Mouse (Mus musculus): ENCODE measurements around the gene Olfr1198. TPM values are rescaled to one million over a fixed set of nuclear protein-coding genes. Genes with fewer than 3 reads are reported as not detected.

Olfr1198 gene
- not detected in 2 replicates for polyA plus RNA-seq (2014; fragmentation: Nextera tagmentation; extraction: Ambion mirVana)

GRCm38 (mm10) chr2:88751270-88751669, at the start of gene Olfr1198:
Olfr1198 (minus strand) TSS chr2:88751370.
- WGBS: 92% methylated on average over 2 of the region's 2 CpGs
- no peak for ATAC-seq (ENCODE audit: low FRiP score, low TSS enrichment)
- Histone ChIP-seq H3K9me3 (ENCODE audit: control insufficient read depth, low read length) (no peaks in the 10 kb centered on the region), H3K4me3 (ENCODE audit: low read length) (no peak within 1 kb of the TSS), H3K4me2 (replicated peaks; ENCODE audit: low read depth, low read length) (no peak within 1 kb of the TSS), H3K9ac (ENCODE audit: low read depth, low read length) (no peak within 1 kb of the TSS), H3K4me1 (ENCODE audit: control insufficient read depth, insufficient read depth, low read length) (no peaks in the 10 kb centered on the region), H3K27me3 (ENCODE audit: control insufficient read depth, insufficient read depth, low read length) (no peaks in the 10 kb centered on the region), H3K27ac (ENCODE audit: low read depth, low read length) (no peak within 1 kb of the TSS), H3K36me3 (ENCODE audit: control insufficient read depth, insufficient read depth, low read length) (no peaks in the 10 kb centered on the region)

- Histone ChIP-seq H3K27ac (ENCODE audit: low read depth, low read length) (no peak within 1 kb of the TSS), H3K27me3 (ENCODE audit: control insufficient read depth, insufficient read depth, low read length) (no peaks in the 10 kb centered on the region), H3K9me3 (ENCODE audit: control insufficient read depth, low read length) (no peaks in the 10 kb centered on the region), H3K9ac (ENCODE audit: low read depth, low read length) (no peak within 1 kb of the TSS), H3K36me3 (ENCODE audit: control insufficient read depth, insufficient read depth, low read length) (no peaks in the 10 kb centered on the region), H3K4me2 (replicated peaks; ENCODE audit: low read depth, low read length) (no peak within 1 kb of the TSS), H3K4me3 (ENCODE audit: low read length) (no peak within 1 kb of the TSS), H3K4me1 (ENCODE audit: control insufficient read depth, insufficient read depth, low read length) (no peaks in the 10 kb centered on the region)
- no peak for ATAC-seq (ENCODE audit: low FRiP score, low TSS enrichment)
- 85% methylated on average over 6 of the region's 6 CpGs for WGBS
These were observed 41.6 kb upstream of the Olfr1198 start, which contains the start of gene Olfr1201 for GRCm38 (mm10) chr2:88792736-88793135. Olfr1201 (plus strand) TSS chr2:88793036.

- no peak for ATAC-seq (ENCODE audit: low FRiP score, low TSS enrichment)
- no peaks in the 10 kb centered on the region for H3K4me1 ChIP-seq (ENCODE audit: control insufficient read depth, insufficient read depth, low read length)
- H3K27me3 ChIP-seq (ENCODE audit: control insufficient read depth, insufficient read depth, low read length): no peaks in the 10 kb centered on the region
- no peak within 1 kb of the TSS for H3K4me3 ChIP-seq (ENCODE audit: low read length)
- H3K4me2 ChIP-seq (replicated peaks; ENCODE audit: low read depth, low read length): no peak within 1 kb of the TSS
- H3K36me3 ChIP-seq (ENCODE audit: control insufficient read depth, insufficient read depth, low read length): no peaks in the 10 kb centered on the region
- H3K9me3 ChIP-seq (ENCODE audit: control insufficient read depth, low read length): no peaks in the 10 kb centered on the region
- 72% methylated on average over 2 of the region's 2 CpGs for WGBS
- no peak within 1 kb of the TSS for H3K27ac ChIP-seq (ENCODE audit: low read depth, low read length)
- H3K9ac ChIP-seq (ENCODE audit: low read depth, low read length): no peak within 1 kb of the TSS
These were observed 19.2 kb upstream of the Olfr1198 start, which contains the start of gene Olfr1200 for GRCm38 (mm10) chr2:88770388-88770787. Olfr1200 (minus strand) TSS chr2:88770488.

- no peaks in the 10 kb centered on the region for H3K27me3 ChIP-seq (ENCODE audit: control insufficient read depth, insufficient read depth, low read length)
- no peak for ATAC-seq (ENCODE audit: low FRiP score, low TSS enrichment)
- no peak within 1 kb of the TSS for H3K4me3 ChIP-seq (ENCODE audit: low read length)
- H3K4me1 ChIP-seq (ENCODE audit: control insufficient read depth, insufficient read depth, low read length): no peaks in the 10 kb centered on the region
- no peak within 1 kb of the TSS for H3K9ac ChIP-seq (ENCODE audit: low read depth, low read length)
- H3K9me3 ChIP-seq (ENCODE audit: control insufficient read depth, low read length): no peaks in the 10 kb centered on the region
- WGBS: 92% methylated on average over 2 of the region's 2 CpGs
- no peaks in the 10 kb centered on the region for H3K36me3 ChIP-seq (ENCODE audit: control insufficient read depth, insufficient read depth, low read length)
- no peak within 1 kb of the TSS for H3K4me2 ChIP-seq (replicated peaks; ENCODE audit: low read depth, low read length)
- no peak within 1 kb of the TSS for H3K27ac ChIP-seq (ENCODE audit: low read depth, low read length)
These were observed 9.2 kb upstream of the Olfr1198 start, which contains the start of gene Olfr1199 for GRCm38 (mm10) chr2:88760369-88760768. Olfr1199 (minus strand) TSS chr2:88760469.

- H3K27me3 ChIP-seq (ENCODE audit: control insufficient read depth, insufficient read depth, low read length): no peaks in the 10 kb centered on the region
- H3K27ac ChIP-seq (ENCODE audit: low read depth, low read length): no peak overlapping the region
- 85% methylated on average over 3 of the region's 3 CpGs for WGBS
- H3K36me3 ChIP-seq (ENCODE audit: control insufficient read depth, insufficient read depth, low read length): no peaks in the 10 kb centered on the region
- H3K4me2 ChIP-seq (replicated peaks; ENCODE audit: low read depth, low read length): no peak overlapping the region
- H3K4me3 ChIP-seq (ENCODE audit: low read length): no peak overlapping the region
- H3K9me3 ChIP-seq (ENCODE audit: control insufficient read depth, low read length): no peaks in the 10 kb centered on the region
- no peak overlapping the region for H3K9ac ChIP-seq (ENCODE audit: low read depth, low read length)
- ATAC-seq (ENCODE audit: low FRiP score, low TSS enrichment): no peak
- H3K4me1 ChIP-seq (ENCODE audit: control insufficient read depth, insufficient read depth, low read length): no peaks in the 10 kb centered on the region
These were observed 7.8 kb downstream of the Olfr1198 start for GRCm38 (mm10) chr2:88743379-88743778.

GRCm38 (mm10) chr2:88732266-88732665, 18.9 kb downstream of the Olfr1198 start, which contains the start of gene Olfr1197:
Olfr1197 (minus strand) TSS chr2:88732366.
- WGBS: 89% methylated on average over 1 of the region's 1 CpGs
- no peaks in the 10 kb centered on the region for H3K4me1 ChIP-seq (ENCODE audit: control insufficient read depth, insufficient read depth, low read length)
- no peak within 1 kb of the TSS for H3K9ac ChIP-seq (ENCODE audit: low read depth, low read length)

GRCm38 (mm10) chr2:88704497-88704896, 46.7 kb downstream of the Olfr1198 start, which contains the start of gene Olfr1196:
Olfr1196 (minus strand) TSS chr2:88704597.
- no peak within 1 kb of the TSS for H3K4me3 ChIP-seq (ENCODE audit: low read length)
- H3K4me2 ChIP-seq (replicated peaks; ENCODE audit: low read depth, low read length): no peak within 1 kb of the TSS
- no peak for ATAC-seq (ENCODE audit: low FRiP score, low TSS enrichment)
- H3K9ac ChIP-seq (ENCODE audit: low read depth, low read length): no peak within 1 kb of the TSS
- H3K27me3 ChIP-seq (ENCODE audit: control insufficient read depth, insufficient read depth, low read length): no peaks in the 10 kb centered on the region
- H3K4me1 ChIP-seq (ENCODE audit: control insufficient read depth, insufficient read depth, low read length): no peaks in the 10 kb centered on the region
- no peak within 1 kb of the TSS for H3K27ac ChIP-seq (ENCODE audit: low read depth, low read length)
- no peaks in the 10 kb centered on the region for H3K36me3 ChIP-seq (ENCODE audit: control insufficient read depth, insufficient read depth, low read length)
- 89% methylated on average over 2 of the region's 2 CpGs for WGBS
- H3K9me3 ChIP-seq (ENCODE audit: control insufficient read depth, low read length): no peaks in the 10 kb centered on the region

More at GRCm38 (mm10) chr2:88732266-88732665, 18.9 kb downstream of the Olfr1198 start, which contains the start of gene Olfr1197:
- Histone ChIP-seq H3K4me3 (ENCODE audit: low read length) (no peak within 1 kb of the TSS), H3K36me3 (ENCODE audit: control insufficient read depth, insufficient read depth, low read length) (no peaks in the 10 kb centered on the region), H3K4me2 (replicated peaks; ENCODE audit: low read depth, low read length) (no peak within 1 kb of the TSS), H3K9me3 (ENCODE audit: control insufficient read depth, low read length) (no peaks in the 10 kb centered on the region), H3K27me3 (ENCODE audit: control insufficient read depth, insufficient read depth, low read length) (no peaks in the 10 kb centered on the region), H3K27ac (ENCODE audit: low read depth, low read length) (no peak within 1 kb of the TSS)
- ATAC-seq (ENCODE audit: low FRiP score, low TSS enrichment): no peak

Other genes starting within 250 kb of the Olfr1198 start
- gene Olfr1186, start 232.8 kb downstream of the Olfr1198 start, polyA plus RNA-seq (2014; fragmentation: Nextera tagmentation; extraction: Ambion mirVana): not detected in 2 replicates
- not detected in 2 replicates for gene Olfr1188, start 194.4 kb downstream of the Olfr1198 start, polyA plus RNA-seq (2014; fragmentation: Nextera tagmentation; extraction: Ambion mirVana)
- not detected in 2 replicates for gene Olfr1189, start 164.9 kb downstream of the Olfr1198 start, polyA plus RNA-seq (2014; fragmentation: Nextera tagmentation; extraction: Ambion mirVana)
- gene Olfr1191-ps1, start 110.8 kb downstream of the Olfr1198 start, polyA plus RNA-seq (2014; fragmentation: Nextera tagmentation; extraction: Ambion mirVana): 0.03 TPM in 1 of 2 replicates, not detected in the other
- gene Olfr1192-ps1, start 102.9 kb downstream of the Olfr1198 start, polyA plus RNA-seq (2014; fragmentation: Nextera tagmentation; extraction: Ambion mirVana): not detected in 2 replicates
- not detected in 2 replicates for gene Olfr1193, start 75.7 kb downstream of the Olfr1198 start, polyA plus RNA-seq (2014; fragmentation: Nextera tagmentation; extraction: Ambion mirVana)
- gene Olfr1195, start 62.2 kb downstream of the Olfr1198 start, polyA plus RNA-seq (2014; fragmentation: Nextera tagmentation; extraction: Ambion mirVana): not detected in 2 replicates
- not detected in 2 replicates for gene Olfr1196, start 46.8 kb downstream of the Olfr1198 start, polyA plus RNA-seq (2014; fragmentation: Nextera tagmentation; extraction: Ambion mirVana)
- gene Olfr1197, start 19.0 kb downstream of the Olfr1198 start, polyA plus RNA-seq (2014; fragmentation: Nextera tagmentation; extraction: Ambion mirVana): not detected in 2 replicates
- not detected in 2 replicates for gene Olfr1199, start 9.1 kb upstream of the Olfr1198 start, polyA plus RNA-seq (2014; fragmentation: Nextera tagmentation; extraction: Ambion mirVana)
- gene Olfr1200, start 19.1 kb upstream of the Olfr1198 start, polyA plus RNA-seq (2014; fragmentation: Nextera tagmentation; extraction: Ambion mirVana): not detected in 2 replicates
- not detected in 2 replicates for gene Olfr1201, start 41.7 kb upstream of the Olfr1198 start, polyA plus RNA-seq (2014; fragmentation: Nextera tagmentation; extraction: Ambion mirVana)
- not detected in 2 replicates for gene Olfr1202, start 63.1 kb upstream of the Olfr1198 start, polyA plus RNA-seq (2014; fragmentation: Nextera tagmentation; extraction: Ambion mirVana)
- gene Olfr1205, start 78.4 kb upstream of the Olfr1198 start, polyA plus RNA-seq (2014; fragmentation: Nextera tagmentation; extraction: Ambion mirVana): not detected in 2 replicates
- gene Olfr1204, start 97.9 kb upstream of the Olfr1198 start, polyA plus RNA-seq (2014; fragmentation: Nextera tagmentation; extraction: Ambion mirVana): not detected in 2 replicates
- gene Olfr1206, start 111.9 kb upstream of the Olfr1198 start, polyA plus RNA-seq (2014; fragmentation: Nextera tagmentation; extraction: Ambion mirVana): not detected in 2 replicates
- gene Olfr1208, start 150.9 kb upstream of the Olfr1198 start, polyA plus RNA-seq (2014; fragmentation: Nextera tagmentation; extraction: Ambion mirVana): not detected in 2 replicates
- gene Olfr1209, start 163.8 kb upstream of the Olfr1198 start, polyA plus RNA-seq (2014; fragmentation: Nextera tagmentation; extraction: Ambion mirVana): not detected in 2 replicates
- not detected in 2 replicates for gene Olfr1211, start 186.7 kb upstream of the Olfr1198 start, polyA plus RNA-seq (2014; fragmentation: Nextera tagmentation; extraction: Ambion mirVana)
- not detected in 2 replicates for gene Olfr1212, start 202.6 kb upstream of the Olfr1198 start, polyA plus RNA-seq (2014; fragmentation: Nextera tagmentation; extraction: Ambion mirVana)
- not detected in 2 replicates for gene Gm13762, start 228.9 kb upstream of the Olfr1198 start, polyA plus RNA-seq (2014; fragmentation: Nextera tagmentation; extraction: Ambion mirVana)
- gene Olfr1214, start 241.3 kb upstream of the Olfr1198 start, polyA plus RNA-seq (2014; fragmentation: Nextera tagmentation; extraction: Ambion mirVana): not detected in 2 replicates